Mouse (Mus musculus): ENCODE data around the gene Vax2.

The Vax2 gene

DNA sequence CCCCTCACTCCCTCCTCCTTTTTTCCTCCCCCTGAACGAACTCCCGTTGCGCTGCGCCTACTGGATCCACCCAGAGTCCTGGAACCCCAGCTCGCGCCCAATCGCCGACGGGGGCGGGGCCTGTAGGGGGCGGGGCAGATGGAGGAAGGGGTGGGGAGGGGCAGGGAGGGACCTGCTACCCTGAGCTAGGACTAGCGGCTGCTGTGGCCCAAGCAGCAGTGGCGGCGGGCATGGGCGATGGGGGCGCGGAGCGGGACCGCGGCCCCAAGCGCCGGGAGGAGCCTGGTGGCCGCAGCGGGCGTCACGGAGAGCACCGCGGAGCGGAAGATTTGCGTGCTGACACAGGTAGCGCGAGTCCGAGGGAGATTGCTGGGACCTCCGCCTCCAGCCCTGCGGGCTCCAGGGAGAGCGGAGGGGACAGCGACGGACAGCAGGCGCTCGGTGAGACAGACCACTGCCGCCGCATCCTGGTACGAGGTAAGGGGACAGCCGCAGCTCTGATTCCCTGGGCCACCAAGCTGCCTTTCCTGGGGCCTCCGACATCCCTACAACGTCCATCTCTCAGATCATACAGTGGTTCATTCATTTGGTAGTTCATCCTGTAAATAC, at the start of gene Vax2:
TSS of gene Vax2 (plus strand) at position 198 of the 609 bp plus-strand sequence.
- DNase-seq, result peak; percentile 70

DNA sequence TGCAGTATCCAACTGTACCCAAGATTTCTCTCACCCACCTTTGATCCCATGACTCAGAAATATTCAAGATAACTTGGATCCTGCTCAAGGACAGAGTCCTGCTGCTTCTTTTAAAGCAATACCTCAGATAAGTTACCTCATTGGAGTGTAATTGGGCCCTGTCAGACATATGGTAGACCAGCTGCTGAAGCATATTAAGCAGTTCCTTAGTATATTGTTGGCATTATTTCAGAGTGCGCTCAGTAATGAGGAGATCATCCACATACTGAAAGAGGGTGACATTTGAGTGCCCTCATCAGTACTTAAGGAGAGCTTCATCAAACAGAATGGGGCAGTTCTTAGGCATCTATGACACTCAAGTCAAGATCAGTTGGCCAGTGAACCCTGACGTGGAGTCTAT, 46.1 kb upstream of the Vax2 start:
- no peak for DNase-seq

DNA sequence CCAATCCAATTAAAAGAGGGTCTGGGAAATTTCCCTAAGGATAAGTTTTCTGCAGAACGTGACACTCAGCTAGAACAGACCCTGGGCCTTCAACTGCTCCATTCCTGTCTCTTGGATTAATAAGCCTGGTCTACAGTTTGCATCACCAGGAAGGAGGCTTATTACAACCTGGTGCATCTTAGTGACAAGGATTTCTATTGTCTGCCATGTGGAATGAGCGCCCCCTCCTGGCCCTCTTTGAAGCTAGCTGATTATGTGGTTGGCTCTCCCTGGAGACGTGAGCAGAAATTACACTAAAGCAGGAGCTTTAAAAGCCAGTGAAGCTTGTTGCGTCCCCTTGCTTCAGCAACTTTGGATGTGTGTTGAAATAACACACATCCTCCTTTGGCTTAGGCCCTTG, 37.7 kb upstream of the Vax2 start:
- DNase-seq, result peak; percentile 84

DNA sequence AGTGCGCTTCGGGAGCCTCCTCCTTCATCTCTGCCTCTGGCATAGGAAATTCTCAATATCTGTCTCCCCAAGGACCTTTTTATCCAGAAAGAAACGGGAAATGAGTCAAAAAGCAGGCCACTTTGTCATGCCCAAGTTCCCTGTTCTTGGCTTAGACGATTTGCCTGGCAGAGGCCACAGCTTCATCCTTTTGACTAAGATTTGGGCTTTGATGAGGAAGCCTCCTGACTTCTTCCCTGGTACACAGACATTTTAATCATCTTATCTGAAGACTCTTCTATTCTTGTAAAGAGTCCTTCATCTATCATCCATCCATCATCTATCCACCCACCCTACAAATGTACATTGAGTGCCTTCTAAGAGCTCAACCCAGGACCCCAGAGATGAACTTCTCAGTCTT, 33.3 kb upstream of the Vax2 start, which contains the start of gene Cd207:
TSS of gene Cd207 (minus strand) at position 101 of the 400 bp plus-strand sequence.
- no peak for DNase-seq

DNA sequence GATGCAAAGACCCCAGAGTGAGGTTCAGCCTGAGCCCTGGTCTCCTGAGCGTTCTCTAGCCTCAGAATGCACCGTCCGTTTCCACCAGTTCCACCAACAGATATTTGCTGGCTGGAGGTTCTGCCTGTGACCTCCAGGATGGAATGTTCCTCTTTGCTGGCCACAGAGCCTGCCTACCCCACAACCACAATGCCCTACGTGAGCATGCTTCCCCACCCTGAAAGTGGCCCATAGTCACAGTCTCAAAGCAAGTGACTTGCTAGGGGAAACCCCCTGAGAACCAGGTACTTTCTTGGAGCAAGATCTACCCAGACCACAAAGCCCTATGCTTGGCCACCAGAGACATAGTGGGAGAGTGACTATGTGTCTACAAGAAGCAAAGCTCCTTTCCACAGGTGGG, 21.7 kb upstream of the Vax2 start:
- DNase-seq, result no peak

DNA sequence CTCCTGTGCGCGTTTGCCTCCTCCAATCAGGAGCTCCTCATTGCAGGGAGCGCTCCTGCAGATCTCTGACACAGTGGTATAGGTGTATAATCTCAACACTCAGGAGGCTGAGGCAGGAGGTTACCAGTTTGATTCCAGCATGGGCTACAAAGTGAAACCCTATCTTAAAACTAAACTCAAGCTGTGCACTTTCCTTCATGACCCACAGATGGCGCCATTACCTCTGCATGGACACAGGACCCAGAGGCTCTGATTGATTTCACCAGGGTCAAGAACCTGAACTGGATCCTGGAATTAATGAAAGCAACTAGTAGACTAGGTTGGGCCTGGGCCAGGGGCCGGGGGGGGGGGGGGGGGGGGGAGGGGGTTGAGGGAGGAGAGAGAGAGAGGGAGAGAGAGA, 20.8 kb upstream of the Vax2 start:
- peak; percentile 42 for DNase-seq

DNA sequence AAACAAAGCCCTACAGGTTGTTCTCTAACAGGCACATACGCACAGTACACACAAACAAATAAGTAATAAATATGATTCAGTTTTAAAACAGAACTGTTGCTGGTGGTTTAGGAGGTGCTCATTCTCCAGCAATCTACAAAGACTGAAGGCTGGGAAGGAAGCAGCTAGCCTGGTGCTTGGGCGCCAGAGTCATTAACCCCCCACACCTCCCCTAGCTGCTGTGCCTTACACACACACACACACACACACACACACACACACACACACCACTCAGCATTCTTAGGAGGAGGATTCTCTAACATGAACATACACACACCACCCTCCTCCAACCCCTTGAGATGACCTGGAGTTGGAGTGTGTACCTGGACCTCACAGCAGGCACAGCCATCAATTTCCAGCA, 20.1 kb upstream of the Vax2 start:
- no peak for DNase-seq

DNA sequence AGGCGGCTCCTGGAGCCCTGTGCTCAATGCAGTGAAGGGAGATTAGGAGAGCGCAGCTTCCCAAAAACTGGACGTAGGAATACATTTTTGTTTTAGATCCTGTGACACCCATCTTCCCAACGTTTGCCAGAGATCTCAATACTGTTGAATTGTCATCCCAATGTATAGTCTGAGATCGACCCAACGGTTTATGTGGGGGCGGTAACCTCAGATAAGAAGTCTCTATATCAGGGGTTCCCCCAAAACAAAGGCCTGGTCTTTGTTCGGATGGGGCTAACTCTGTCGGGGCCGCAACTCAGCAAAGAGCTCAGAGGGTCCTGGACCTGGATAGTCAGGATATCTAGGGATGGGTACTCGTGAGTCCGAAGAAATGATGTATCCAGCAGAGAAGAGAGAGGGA, 18.1 kb upstream of the Vax2 start:
- no peak for DNase-seq

DNA sequence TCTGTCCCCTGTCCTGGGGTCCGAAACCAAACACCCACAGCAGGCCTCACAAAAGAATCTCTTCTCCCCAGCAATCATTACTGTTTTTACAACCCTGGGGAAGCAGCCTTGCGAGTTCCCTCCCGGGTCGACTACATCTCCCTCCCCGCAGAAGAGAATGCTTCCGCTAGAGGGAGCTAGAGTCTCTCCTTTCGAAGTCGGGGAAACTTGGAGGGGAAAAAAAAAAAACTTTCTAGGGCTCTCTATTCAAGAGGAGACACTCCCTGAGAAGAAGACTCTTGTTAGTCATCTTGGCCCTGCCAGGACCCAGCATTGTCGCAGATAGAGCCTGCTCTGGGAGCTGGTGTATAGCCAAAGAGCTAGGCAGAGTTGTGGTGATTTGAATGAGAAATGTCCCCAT, 17.2 kb upstream of the Vax2 start:
- peak; percentile 73 for DNase-seq

DNA sequence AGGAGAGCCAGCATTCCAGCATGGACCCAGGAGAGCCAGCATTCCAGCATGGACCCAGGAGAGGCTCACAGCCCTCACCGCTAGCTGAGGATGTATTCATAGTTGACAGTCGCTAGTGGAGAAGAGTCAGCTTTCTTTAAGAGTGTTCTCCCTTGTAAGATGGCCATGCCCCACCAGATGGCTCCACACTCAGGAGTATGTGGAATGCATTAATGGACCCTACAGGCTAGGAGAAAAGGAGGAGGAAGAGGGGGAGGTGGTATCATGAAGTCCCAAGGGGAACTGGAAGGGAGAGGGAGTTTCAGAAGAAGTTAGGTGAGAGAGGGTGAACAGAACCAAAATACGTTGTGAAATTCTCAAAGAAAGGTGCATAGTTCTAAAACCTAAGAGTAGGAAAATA, 15.3 kb upstream of the Vax2 start:
- DNase-seq, result no peak

DNA sequence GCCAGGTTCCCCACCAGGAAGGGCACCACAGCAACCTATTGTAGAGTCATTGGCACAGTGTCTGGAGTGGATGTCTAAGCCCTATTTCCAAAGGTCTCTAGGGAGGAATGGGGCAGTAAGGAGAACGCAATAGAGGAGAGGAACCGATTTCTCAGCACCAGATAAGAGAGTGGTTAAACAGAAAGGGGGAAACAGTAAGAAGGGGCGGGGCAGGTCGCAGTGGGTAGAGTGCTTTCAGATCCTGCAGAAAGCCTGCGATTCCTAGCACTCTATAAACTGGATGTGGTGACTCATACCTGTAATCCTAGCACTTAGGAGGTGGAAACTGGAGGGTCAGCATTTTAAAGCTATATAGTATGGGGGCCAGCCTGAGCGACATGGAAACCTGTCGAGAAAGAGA, 14.4 kb upstream of the Vax2 start:
- DNase-seq, result no peak

DNA sequence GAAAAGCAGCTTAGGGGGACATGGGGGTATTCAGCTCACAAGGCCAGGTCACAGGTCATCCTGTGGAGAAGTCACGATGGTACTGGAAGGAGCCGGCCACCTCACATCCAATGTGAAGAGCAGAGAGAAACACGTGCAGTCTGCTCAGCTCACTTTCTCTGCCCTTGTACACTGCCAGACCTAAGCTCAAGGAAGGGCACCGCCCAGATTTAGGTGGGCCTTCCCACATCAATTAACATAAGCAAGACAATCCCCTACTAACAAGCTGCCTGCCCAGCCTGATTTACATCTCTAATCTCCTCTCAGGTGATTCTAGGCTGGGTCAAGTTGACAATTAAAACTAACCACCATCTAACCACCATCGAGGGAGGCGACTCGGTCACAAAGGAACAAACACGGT, 13.1 kb upstream of the Vax2 start:
- DNase-seq, result no peak

DNA sequence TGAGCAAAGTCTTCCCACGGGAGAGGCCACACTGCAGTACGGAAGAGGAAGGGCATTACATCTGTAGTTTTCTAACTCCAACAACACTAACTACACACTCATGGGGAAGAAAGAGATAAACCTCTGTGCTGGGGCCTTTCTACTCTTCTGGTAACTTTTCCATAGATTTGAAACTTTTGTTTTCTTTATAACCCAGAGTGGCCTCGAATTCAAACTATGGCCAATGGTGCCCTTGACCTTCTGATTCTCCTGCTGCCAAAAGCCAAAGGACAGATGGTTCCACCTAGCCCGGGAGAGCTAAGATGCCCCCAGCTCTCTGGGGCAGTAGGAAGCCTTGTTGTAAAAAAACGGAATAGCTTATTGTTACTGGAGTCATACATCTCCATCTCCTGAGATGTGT, 11.1 kb upstream of the Vax2 start:
- DNase-seq, result no peak

DNA sequence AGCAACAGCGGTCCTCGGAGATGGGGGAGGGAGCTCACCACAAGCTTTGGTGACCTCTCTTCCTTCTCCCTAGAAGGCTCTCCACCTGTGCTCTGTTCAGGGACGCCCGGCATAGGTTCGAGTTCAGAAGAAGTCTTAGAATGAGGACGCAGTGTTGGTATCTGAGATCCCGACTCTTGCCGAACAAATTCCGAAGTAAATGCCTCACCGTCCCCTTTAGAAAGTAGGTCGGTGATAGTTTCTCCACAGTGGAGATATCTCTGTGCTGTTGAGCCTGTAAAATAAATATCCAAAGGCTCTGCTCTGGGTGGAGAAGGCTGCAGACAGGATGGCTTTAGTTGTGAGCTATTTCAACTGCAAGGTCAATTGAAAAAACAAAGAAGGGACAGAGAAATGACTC, 10.1 kb upstream of the Vax2 start:
- DNase-seq, result no peak

DNA sequence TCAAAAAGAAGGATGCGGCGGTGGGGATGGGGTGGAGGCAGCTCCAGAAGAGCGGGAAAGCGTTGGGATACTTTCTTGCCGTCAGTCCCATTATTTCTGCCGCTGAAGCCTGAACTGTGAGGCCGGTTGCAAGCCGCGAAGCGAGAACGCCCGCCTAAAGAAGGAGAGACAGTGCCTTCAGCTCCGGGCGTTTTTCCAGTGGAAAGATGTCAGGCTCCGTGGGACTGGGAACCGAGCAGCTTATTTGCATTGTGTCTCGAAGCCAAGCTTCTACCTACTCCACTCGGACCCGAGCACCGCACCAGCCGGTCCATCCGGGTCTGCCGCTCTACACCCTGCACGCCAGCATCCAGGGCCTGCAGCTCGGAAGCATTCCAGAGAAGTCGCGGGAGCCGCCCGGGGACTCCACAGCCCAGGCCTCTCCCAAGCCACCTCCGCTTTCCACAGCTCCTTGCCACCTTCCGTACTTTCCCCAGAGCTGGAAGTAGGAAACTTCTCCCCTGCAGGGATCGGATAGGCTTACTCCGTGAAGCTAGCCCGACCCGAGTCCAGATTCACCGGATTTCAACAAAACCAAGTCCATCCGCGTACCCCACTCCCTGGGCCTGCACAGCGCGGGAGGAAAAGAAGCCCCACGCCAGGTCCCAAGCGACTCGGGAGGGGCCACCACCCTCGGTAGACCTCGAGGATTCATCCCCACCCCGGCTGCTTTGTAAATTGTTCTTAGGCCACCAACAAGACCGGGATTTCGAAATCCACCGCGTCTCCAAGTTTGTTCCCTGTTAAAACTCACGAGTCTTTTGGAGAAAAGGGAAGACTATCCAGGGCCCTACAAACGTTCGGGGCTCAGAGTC, 8.7 kb upstream of the Vax2 start:
- DNase-seq, result no peak

DNA sequence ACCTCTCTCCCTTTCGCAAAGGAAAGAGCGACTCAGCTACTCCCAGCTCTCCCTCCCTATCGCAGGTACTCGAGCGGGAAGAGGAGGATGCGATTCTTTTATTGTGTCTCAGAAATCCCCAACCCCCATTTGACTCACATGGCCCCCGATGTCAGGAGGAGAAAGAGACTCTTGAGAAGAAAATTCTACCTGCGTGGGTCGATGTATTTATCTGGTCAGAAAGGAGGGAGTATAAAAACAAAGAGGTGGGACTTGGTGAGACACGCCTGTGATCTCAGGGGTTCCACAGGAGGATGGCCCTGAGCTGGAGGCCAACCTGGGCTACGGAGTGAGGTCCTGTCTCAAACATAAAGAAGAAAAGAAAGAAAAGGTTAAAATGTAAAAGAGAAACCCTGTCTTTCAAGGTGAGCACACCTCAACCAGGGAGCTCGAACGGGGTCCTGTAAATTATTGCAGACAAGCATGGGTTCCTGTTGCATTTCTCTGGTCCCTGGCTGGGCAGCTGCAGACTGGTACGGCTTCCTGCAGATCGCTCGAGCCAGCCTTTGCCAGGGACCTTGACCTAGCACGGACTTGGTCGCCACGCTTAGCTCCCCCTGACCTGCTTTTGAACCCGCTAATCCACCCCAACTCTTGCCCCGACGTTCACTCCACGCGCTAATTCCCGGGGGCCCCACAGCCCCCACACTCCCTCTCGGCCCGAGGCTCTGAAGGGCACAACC, 7.9 kb upstream of the Vax2 start:
- DNase-seq, result no peak

DNA sequence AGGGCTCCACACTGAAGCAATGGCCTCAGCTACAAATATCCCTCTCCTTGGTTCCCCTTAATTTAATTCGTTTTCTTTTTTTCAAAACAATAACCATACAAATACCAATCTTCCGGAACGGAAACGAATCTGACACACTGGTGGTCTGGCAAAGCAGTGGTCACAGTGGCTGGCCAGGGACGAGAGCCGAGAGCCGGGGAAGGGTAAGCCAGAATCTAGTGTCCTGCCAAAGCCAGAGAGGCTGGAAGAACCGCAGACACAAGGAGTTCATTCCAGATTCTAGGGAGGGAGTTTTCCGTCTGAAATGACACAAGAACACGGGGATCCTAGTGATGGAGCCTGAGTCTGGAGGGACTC, 7.4 kb upstream of the Vax2 start:
- DNase-seq, result no peak

DNA sequence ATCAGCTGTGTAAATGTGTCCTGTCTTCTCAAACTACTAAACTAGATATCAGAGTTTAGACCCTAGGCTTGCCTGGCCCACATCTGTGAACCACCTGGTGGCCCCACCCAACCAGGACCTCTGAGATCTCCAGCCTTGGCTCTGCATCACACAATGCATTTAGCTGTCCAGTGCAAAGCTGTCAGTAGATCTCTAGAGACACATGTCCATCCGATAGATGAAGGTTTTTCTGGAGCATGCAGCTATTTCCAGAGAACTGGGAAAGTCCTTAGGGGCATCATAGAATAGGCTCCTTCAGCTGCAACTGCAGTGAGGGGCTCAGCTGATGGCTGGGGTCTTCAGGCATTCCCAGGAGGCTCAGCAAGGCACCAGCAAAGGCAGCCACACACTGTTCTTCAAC, 6.8 kb upstream of the Vax2 start:
- no peak for DNase-seq

DNA sequence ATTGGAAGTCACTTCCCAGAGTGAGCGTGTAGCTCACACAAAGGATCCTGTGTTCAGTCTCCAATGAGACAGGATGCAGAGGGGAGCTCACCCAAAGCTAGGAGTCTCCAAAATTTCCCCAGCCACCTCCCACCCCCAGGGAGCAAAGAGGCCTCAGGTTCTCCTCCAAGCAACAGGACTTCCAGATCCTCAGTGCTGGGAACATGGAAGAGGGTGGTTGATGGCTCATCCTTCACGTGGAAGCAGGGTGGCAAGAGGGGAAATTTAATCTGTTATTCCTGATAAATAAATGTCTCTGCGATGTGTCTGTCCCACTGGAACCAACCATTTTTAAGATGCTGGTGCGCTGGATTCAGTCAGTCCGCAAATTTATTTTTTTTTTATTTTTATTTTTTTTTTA, 6.4 kb upstream of the Vax2 start:
- DNase-seq, result no peak

DNA sequence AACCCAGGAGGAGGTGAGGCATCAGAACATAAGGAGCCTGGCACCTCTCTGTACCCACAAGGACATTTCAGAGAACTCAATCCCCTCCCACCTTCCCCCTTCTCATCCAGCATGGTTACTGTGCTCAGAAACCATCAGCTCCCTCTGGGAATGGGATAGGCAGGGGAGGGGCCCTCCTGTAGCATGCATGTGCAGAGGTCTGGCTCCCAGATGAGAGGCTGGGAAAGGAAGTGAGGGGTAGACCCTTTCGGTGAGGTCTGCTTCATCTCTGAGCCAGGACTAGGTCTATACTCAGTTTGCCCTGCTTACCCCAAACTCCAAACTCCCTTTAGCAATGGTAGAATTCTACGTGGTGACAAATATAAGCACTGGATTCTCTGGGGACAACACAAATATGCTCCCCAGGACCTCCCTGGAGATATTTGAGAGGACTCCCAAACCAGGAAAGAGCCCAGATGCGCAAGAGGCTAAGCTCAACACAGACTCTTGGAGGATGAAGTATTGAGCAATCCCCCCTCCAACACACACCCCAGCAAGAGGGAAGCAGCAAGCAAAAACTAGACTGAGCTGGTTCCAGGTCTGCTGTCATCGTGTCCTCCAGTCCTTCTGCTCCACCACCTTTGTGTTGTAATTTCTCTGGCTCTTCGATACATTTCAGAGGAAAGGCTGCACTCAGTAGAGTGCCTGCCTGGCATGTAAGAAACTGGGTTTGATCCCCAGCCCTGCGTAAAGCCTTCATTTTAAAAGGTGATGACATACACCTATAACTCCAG, 3.1 kb upstream of the Vax2 start:
- no peak for DNase-seq

DNA sequence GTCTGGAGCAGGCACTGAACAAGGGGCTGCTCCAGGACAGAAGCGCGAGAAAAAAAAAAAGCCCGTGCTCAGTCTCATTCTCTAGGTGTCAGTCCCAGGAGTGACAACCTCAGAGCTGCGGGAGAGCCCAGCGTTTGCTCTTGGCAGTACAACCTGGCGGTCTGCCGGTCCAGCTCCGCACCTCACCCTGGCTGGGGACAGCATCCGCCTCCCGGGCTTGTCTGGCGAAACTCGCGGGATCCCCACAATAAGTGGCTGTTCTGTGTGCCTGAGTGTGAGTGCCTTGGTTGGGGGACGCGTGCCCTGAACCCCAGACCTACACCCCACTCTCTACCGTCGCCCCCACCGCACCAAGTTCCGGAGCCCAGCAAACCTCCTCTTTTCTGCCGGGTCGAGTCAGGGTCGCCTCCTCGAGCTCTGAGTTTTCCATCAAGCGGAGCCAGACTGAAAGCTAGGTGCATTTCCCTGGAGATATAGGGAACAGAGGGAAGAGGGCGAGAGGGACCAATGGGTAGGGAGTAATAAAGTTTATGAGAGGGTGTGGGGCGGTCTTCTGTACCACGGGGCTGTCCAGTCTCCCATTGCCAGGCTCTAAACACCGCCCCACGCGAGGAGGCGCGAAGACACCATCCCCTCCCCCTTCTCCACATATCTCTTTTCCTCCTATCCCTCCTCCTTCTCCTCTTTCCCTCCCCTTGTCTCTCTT, 550 bp upstream of the Vax2 start:
- no peak for DNase-seq

DNA sequence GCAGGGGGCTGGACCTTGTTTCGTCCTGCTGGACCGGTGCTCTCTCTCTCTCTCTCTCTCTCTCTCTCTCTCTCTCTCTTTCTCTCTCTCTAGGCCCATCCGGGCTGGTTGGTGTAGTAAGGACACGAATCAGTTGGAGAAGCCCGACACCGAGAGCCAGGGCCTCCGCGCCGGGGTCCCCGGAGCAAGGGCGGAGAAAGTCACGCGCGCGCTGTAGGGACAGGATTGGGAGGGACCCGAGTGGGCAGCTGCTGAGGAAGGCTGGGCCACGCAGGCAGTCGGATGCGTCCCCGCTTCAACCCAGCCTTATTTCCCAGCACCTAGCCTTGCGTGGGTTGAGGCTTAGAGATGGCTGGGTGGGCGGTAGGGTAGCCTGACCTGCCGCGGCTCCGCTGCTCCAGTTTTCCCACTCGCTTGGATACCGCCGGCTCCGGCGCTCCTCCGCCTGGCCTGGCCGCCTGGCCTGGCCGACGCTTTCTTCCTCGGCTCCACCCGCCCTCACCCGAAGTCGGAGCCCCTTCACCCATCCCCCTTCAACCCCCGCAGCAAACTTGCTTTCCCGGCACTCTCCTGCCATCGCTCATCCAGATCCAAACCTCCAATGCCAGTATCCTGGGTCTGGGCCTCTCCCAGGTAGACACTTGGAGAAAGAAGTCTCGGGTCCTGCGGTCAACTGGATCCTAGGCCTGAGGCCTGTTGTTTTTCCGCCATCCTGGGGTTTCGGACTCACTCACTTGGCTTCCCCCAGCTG, 836 bp downstream of the Vax2 start:
- no peak for DNase-seq
